Comparison of ENCODE assay signal across 21 mouse cellular contexts in the genomic region with DNA sequence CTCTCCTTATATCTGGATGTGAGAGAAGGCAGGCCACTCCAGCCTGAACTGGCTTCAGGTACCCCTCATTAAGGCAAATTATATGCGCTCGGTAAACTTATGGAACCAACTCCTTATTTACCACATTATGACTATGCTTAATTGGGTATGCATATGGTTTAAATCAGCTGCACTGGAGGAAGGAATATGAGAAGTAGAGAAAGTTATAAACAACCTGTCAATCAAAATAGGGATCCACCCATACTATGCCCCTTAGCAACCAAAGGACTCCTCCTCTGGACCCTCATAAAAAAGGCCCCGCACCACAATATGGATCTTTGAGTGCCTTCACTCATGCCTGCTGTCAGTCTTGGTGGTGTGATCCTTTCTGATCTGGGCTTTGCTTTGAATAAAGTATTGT.
"Had no signal": no experiment of that assay in that cellular context is flagged by ENCODE, and none has a peak within 500 bp of the region (broad histone marks: within the 10 kb centered on the region; RNA-seq: fewer than 3 reads in every experiment).

No protein-coding gene starts in this region.

- H3K4me1 ChIP-seq: liver, embryonic 12.5 days; liver, embryonic 15.5 days; stomach, embryonic 15.5 days had no signal

- H3K4me3 ChIP-seq: liver, embryonic 12.5 days; liver, embryonic 15.5 days; lung, embryonic 15.5 days; megakaryocyte, embryonic 14.5 days; midbrain, embryonic 15.5 days; neural tube, embryonic 12.5 days; neural tube, embryonic 15.5 days; stomach, embryonic 15.5 days had no signal

- ATAC-seq: liver, embryonic 12.5 days; midbrain, embryonic 15.5 days had no signal

- DNase-seq: kidney, adult 8-10 months; kidney, postnatal 14 days; kidney, postnatal 4 days; left cerebral cortex, postnatal 4 days; liver; lung, adult 18-20 months; lung, postnatal 10 days; lung, postnatal 36 days; retina, postnatal 1 day; right cerebral cortex, postnatal 25 days; spleen, adult 18-20 months; thymus, postnatal 25 days had no signal

- H3K9me3 ChIP-seq: liver, embryonic 12.5 days; liver, embryonic 15.5 days; lung, embryonic 15.5 days; megakaryocyte, embryonic 14.5 days; midbrain, embryonic 15.5 days; neural tube, embryonic 12.5 days; neural tube, embryonic 15.5 days; stomach, embryonic 15.5 days had no signal

- H3K9ac ChIP-seq: liver, embryonic 12.5 days; liver, embryonic 15.5 days; lung, embryonic 15.5 days; midbrain, embryonic 15.5 days; neural tube, embryonic 12.5 days; neural tube, embryonic 15.5 days; stomach, embryonic 15.5 days had no signal

- H3K36me3 ChIP-seq: liver, embryonic 12.5 days; liver, embryonic 15.5 days; lung, embryonic 15.5 days; midbrain, embryonic 15.5 days; neural tube, embryonic 12.5 days; neural tube, embryonic 15.5 days; stomach, embryonic 15.5 days had no signal

- H3K27me3 ChIP-seq: liver, embryonic 12.5 days; liver, embryonic 15.5 days; lung, embryonic 15.5 days; midbrain, embryonic 15.5 days; neural tube, embryonic 12.5 days; neural tube, embryonic 15.5 days; stomach, embryonic 15.5 days had no signal

- H3K4me2 ChIP-seq: liver, embryonic 12.5 days; liver, embryonic 15.5 days; lung, embryonic 15.5 days; midbrain, embryonic 11.5 days; midbrain, embryonic 15.5 days; neural tube, embryonic 12.5 days; neural tube, embryonic 15.5 days; stomach, embryonic 15.5 days had no signal

- H3K27ac ChIP-seq: liver, embryonic 12.5 days; liver, embryonic 15.5 days; lung, embryonic 15.5 days; neural tube, embryonic 12.5 days; stomach, embryonic 15.5 days had no signal
